Mouse (Mus musculus): ENCODE measurements at regions not wholly inside any gene's neighbourhood (a gene's known extent, or its start where the extent isn't known, plus 50 kb on each side); places are given as distances from the start of the nearest gene placed in this dataset.
"Not testable (repeated sequence)": the region's sequence is repeated elsewhere in the genome, so short reads cannot be mapped to it uniquely, and the experiment has no call there.

GRCm38 (mm10) chr12:11037951-11038350 lies 112.9 kb downstream of the Kcns3 start:
- Histone ChIP-seq H3K9ac (ENCODE audit: low read length) (no peak overlapping the region), H3K4me3 (ENCODE audit: low read depth, low read length) (no peak overlapping the region), H3K27ac (replicated peaks) (no peak overlapping the region), H3K4me1 (replicated peaks; ENCODE audit: control insufficient read depth, insufficient read depth) (no peaks in the 10 kb centered on the region; the same call in 1 of the 2 replicates), H3K27me3 (ENCODE audit: control insufficient read depth, insufficient read depth, low read length) (no peaks in the 10 kb centered on the region), H3K36me3 (ENCODE audit: control insufficient read depth, insufficient read depth, low read length) (no peaks in the 10 kb centered on the region), H3K4me2 (replicated peaks; ENCODE audit: low read depth) (no peak overlapping the region), H3K9me3 (ENCODE audit: control insufficient read depth, low read length) (no peaks in the 10 kb centered on the region)
- TF ChIP-seq CTCF (IDR thresholded peaks at IDR 0.05; ENCODE audit: low read depth) = no peak
- TF ChIP-seq EP300 (optimal IDR thresholded peaks at IDR 0.05) = no peak
- DNase-seq (ENCODE audit: low spot score) (no peak), ATAC-seq (ENCODE audit: low FRiP score, low TSS enrichment) (no peak)
- 80% methylated on average over 4 of the region's 4 CpGs for WGBS

DNA sequence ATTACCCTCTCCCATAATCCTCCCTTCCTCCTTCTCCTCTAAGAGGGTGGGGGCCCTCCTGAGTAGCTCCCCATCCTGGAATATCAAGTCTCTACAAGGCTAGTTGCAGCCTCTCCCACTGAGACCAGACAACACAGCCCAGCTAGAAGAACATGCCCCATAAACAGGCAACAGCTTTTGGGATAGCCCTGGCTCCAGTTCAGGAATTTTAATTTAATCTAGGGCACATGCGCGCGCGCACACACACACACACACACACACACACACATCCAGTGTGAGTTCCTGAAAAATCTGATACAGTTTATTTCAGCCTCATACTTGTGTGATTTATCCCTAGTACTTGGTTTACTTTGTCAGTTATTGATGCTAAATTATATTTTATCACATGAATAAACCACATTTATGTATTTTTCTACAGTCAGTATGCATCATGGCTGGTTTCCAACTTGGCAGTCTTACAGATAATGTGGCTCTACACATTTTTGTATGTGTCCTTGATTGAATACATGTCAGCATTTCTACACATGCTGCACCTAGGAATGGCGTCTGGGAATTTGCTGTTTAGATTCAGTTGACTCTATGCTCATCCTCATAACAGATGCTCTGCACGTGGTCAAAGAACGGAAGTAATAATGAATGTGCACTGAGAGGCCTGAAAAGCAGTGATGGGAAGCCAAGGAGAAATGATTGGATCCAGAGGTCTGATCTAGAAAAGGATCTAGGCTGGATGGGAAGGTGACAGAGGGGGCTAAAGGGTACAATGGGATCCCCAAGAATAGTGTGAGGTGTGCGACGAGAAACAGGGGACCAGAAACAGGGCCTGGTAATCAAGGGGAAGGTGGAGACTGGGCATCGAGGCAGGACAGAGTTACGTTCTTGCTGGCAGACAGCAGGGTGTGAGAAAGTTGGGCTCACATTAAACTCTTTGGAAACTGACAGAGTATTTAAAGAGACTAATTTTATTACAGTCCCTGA lies 130.0 kb downstream of the Kcns3 start:
- Histone ChIP-seq H3K36me3 (ENCODE audit: control insufficient read depth, insufficient read depth, low read length) (no peaks in the 10 kb centered on the region), H3K9me3 (ENCODE audit: control insufficient read depth, low read length) (no peaks in the 10 kb centered on the region), H3K27ac (replicated peaks) (no peak overlapping the region), H3K27me3 (ENCODE audit: control insufficient read depth, insufficient read depth, low read length) (no peaks in the 10 kb centered on the region), H3K4me2 (replicated peaks; ENCODE audit: low read depth) (no peak overlapping the region), H3K4me3 (ENCODE audit: low read depth, low read length) (no peak overlapping the region), H3K9ac (ENCODE audit: low read length) (no peak overlapping the region), H3K4me1 (replicated peaks; ENCODE audit: control insufficient read depth, insufficient read depth) (no peaks in the 10 kb centered on the region)
- ATAC-seq (ENCODE audit: low FRiP score, low TSS enrichment) (no peak), DNase-seq (ENCODE audit: low spot score) (no peak)
- WGBS = 52% methylated on average over 11 of the region's 11 CpGs
- TF ChIP-seq EP300 (optimal IDR thresholded peaks at IDR 0.05) = no peak
- TF ChIP-seq CTCF (IDR thresholded peaks at IDR 0.05; ENCODE audit: low read depth) = no peak

DNA sequence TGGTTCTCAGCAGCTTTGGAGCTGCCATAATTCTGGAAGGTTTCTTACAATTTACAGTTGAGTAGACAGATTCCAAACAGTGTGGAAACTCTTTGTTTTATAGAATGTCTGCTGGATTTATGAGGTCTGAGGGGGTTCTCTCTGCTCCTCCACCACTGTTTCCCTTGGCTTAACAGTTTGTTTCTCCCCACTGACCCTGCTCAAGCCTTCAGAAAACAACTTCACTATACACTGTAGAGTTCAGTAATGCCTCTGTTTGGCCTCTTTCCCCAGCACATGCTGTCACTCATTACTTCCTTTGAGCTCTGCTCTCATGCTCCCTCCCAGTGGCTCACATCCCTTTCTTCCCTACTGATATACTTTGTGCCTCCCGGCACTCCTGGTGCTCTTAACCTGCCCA lies 139.7 kb downstream of the Kcns3 start:
- H3K27ac ChIP-seq (replicated peaks) = no peak overlapping the region
- no peak for TF ChIP-seq EP300 (optimal IDR thresholded peaks at IDR 0.05)
- TF ChIP-seq CTCF (IDR thresholded peaks at IDR 0.05; ENCODE audit: low read depth) = no peak
- H3K4me1 ChIP-seq (replicated peaks; ENCODE audit: control insufficient read depth, insufficient read depth) = no peaks in the 10 kb centered on the region
- no peaks in the 10 kb centered on the region for H3K27me3 ChIP-seq (ENCODE audit: control insufficient read depth, insufficient read depth, low read length)
- 43% methylated on average over 1 of the region's 1 CpGs for WGBS
- no peaks in the 10 kb centered on the region for H3K9me3 ChIP-seq (ENCODE audit: control insufficient read depth, low read length)
- no peak overlapping the region for H3K4me2 ChIP-seq (replicated peaks; ENCODE audit: low read depth)
- no peak overlapping the region for H3K9ac ChIP-seq (ENCODE audit: low read length)
- no peak for ATAC-seq (ENCODE audit: low FRiP score, low TSS enrichment)
- DNase-seq (ENCODE audit: low spot score) = no peak
- H3K4me3 ChIP-seq (ENCODE audit: low read depth, low read length) = no peak overlapping the region
- H3K36me3 ChIP-seq (ENCODE audit: control insufficient read depth, insufficient read depth, low read length) = no peaks in the 10 kb centered on the region

DNA sequence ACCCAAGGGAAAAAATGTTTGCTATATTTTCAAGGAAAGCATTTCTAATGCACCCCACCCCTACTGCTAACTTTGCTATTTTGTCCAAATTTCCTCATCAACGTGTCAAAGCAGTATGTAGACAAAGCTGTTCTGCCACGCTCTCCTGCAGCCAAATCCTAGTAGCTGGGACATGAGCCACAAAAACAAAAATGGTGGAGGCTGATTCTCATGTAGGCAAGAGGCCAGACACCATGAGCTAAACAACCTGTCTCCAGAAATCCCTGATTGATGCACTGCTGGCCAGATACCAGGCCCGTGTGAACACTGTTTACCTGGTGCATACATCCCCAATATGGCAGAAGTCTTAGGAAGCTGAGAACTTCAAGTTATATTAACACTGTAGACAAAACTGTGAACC lies 166.6 kb downstream of the Kcns3 start:
- H3K9me3 ChIP-seq (ENCODE audit: control insufficient read depth, low read length) = no peaks in the 10 kb centered on the region
- no peaks in the 10 kb centered on the region for H3K36me3 ChIP-seq (ENCODE audit: control insufficient read depth, insufficient read depth, low read length)
- H3K4me1 ChIP-seq (replicated peaks; ENCODE audit: control insufficient read depth, insufficient read depth) = no peaks in the 10 kb centered on the region
- no peak for DNase-seq (ENCODE audit: low spot score)
- H3K27me3 ChIP-seq (ENCODE audit: control insufficient read depth, insufficient read depth, low read length) = no peaks in the 10 kb centered on the region
- H3K4me2 ChIP-seq (replicated peaks; ENCODE audit: low read depth) = no peak overlapping the region
- H3K27ac ChIP-seq (replicated peaks) = no peak overlapping the region
- no peak for ATAC-seq (ENCODE audit: low FRiP score, low TSS enrichment)
- H3K4me3 ChIP-seq (ENCODE audit: low read depth, low read length) = no peak overlapping the region
- no peak overlapping the region for H3K9ac ChIP-seq (ENCODE audit: low read length)
- 35% methylated on average over 3 of the region's 3 CpGs for WGBS
- no peak for TF ChIP-seq EP300 (optimal IDR thresholded peaks at IDR 0.05)
- TF ChIP-seq CTCF (IDR thresholded peaks at IDR 0.05; ENCODE audit: low read depth) = no peak

GRCm38 (mm10) chr12:10949184-10949583 lies 201.7 kb downstream of the Kcns3 start:
- ATAC-seq (ENCODE audit: low FRiP score, low TSS enrichment) (no peak), DNase-seq (ENCODE audit: low spot score) (no peak)
- Histone ChIP-seq H3K4me3 (ENCODE audit: low read depth, low read length) (no peak overlapping the region), H3K27me3 (ENCODE audit: control insufficient read depth, insufficient read depth, low read length) (no peaks in the 10 kb centered on the region), H3K36me3 (ENCODE audit: control insufficient read depth, insufficient read depth, low read length) (no peaks in the 10 kb centered on the region), H3K4me2 (replicated peaks; ENCODE audit: low read depth) (no peak overlapping the region), H3K9me3 (ENCODE audit: control insufficient read depth, low read length) (no peaks in the 10 kb centered on the region), H3K9ac (ENCODE audit: low read length) (no peak overlapping the region), H3K4me1 (replicated peaks; ENCODE audit: control insufficient read depth, insufficient read depth) (no peaks in the 10 kb centered on the region), H3K27ac (replicated peaks) (no peak overlapping the region)
- 36% methylated on average over 5 of the region's 5 CpGs for WGBS
- TF ChIP-seq CTCF (IDR thresholded peaks at IDR 0.05; ENCODE audit: low read depth) = no peak
- TF ChIP-seq EP300 (optimal IDR thresholded peaks at IDR 0.05) = no peak

DNA sequence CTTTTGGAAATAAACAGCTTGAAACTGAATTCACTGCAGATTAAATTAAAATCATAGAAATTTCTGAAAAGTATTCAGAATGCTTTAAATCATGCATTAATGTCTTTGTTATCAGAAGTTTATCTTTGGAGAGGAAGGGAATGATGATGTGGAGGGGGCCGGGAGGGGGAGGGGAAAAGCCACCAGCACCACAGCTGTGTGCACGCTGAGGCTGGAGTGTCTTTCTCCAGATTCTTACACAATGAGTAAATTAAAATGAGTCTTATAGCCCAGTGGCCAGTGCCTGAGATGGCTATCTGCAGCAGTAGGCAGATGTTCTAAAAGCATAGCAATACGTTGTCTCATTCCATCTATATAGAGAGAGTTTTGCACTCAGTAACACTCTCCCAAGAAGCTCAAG lies 209.8 kb downstream of the Kcns3 start:
- Histone ChIP-seq H3K36me3 (ENCODE audit: control insufficient read depth, insufficient read depth, low read length) (no peaks in the 10 kb centered on the region), H3K27ac (replicated peaks) (no peak overlapping the region), H3K27me3 (ENCODE audit: control insufficient read depth, insufficient read depth, low read length) (no peaks in the 10 kb centered on the region), H3K4me1 (replicated peaks; ENCODE audit: control insufficient read depth, insufficient read depth) (no peaks in the 10 kb centered on the region), H3K9me3 (ENCODE audit: control insufficient read depth, low read length) (no peaks in the 10 kb centered on the region), H3K9ac (ENCODE audit: low read length) (no peak overlapping the region), H3K4me3 (ENCODE audit: low read depth, low read length) (no peak overlapping the region), H3K4me2 (replicated peaks; ENCODE audit: low read depth) (no peak overlapping the region)
- no peak for ATAC-seq (ENCODE audit: low FRiP score, low TSS enrichment)
- no peak for TF ChIP-seq EP300 (optimal IDR thresholded peaks at IDR 0.05)
- no peak for TF ChIP-seq CTCF (IDR thresholded peaks at IDR 0.05; ENCODE audit: low read depth)
- no peak for DNase-seq (ENCODE audit: low spot score)
- 40% methylated on average over 3 of the region's 3 CpGs for WGBS

- H3K9me3 ChIP-seq (ENCODE audit: control insufficient read depth, low read length); DNase-seq (ENCODE audit: low spot score); H3K27ac ChIP-seq (replicated peaks); ATAC-seq (ENCODE audit: low FRiP score, low TSS enrichment); H3K9ac ChIP-seq (ENCODE audit: low read length); H3K36me3 ChIP-seq (ENCODE audit: control insufficient read depth, insufficient read depth, low read length); H3K27me3 ChIP-seq (ENCODE audit: control insufficient read depth, insufficient read depth, low read length); H3K4me1 ChIP-seq (replicated peaks; ENCODE audit: control insufficient read depth, insufficient read depth); H3K4me3 ChIP-seq (ENCODE audit: low read depth, low read length); H3K4me2 ChIP-seq (replicated peaks; ENCODE audit: low read depth): not testable (repeated sequence)
- 97% methylated on average over 8 of the region's 14 CpGs for WGBS
These were observed 250.8 kb downstream of the Kcns3 start for GRCm38 (mm10) chr12:10900054-10900453.
